Mouse (Mus musculus) adrenal gland, postnatal 4 days (tissue): Measurements from ENCODE around the gene Nme7. TPM values are rescaled to one million over a fixed set of nuclear protein-coding genes. Genes with fewer than 3 reads are reported as not detected.

Experiments
- total RNA-seq, 2 experiments: library from RNA; stranded (reverse); gene quantifications; 2 replicates each; pipeline ENCODE4 v1.2.3; 2021

Gene Nme7
- total RNA-seq, 2 experiments from 2014 or later, result 23.3 to 24.5 TPM

Other genes with a start within 250 kb of the Nme7 start
- 1 to 10 TPM; 1.1 to 1.7 TPM for gene Sell, start 242.1 kb upstream of the Nme7 start, total RNA-seq
- 1 to 10 TPM; 1.2 to 2.5 TPM for gene Selp, start 188.9 kb upstream of the Nme7 start, total RNA-seq
- gene F5, start 152.3 kb upstream of the Nme7 start, total RNA-seq, result 10 to 100 TPM in 1 of 2 experiments, 1 to 10 TPM in 1; 3.4 to 22.7 TPM
- 10 to 100 TPM; 19.5 to 22.2 TPM for gene Slc19a2, start 55.1 kb upstream of the Nme7 start, total RNA-seq
- 10 to 100 TPM; 11.0 to 14.1 TPM for gene Ccdc181, start 28.5 kb upstream of the Nme7 start, total RNA-seq
- 10 to 100 TPM; 28.9 to 29.7 TPM for gene Blzf1, start 3.4 kb downstream of the Nme7 start, total RNA-seq
- gene Atp1b1, start 154.2 kb downstream of the Nme7 start, total RNA-seq, result 100 to 1,000 TPM; 101 to 236 TPM